28 mouse cellular contexts compared by ENCODE assay signal in the genomic region with DNA sequence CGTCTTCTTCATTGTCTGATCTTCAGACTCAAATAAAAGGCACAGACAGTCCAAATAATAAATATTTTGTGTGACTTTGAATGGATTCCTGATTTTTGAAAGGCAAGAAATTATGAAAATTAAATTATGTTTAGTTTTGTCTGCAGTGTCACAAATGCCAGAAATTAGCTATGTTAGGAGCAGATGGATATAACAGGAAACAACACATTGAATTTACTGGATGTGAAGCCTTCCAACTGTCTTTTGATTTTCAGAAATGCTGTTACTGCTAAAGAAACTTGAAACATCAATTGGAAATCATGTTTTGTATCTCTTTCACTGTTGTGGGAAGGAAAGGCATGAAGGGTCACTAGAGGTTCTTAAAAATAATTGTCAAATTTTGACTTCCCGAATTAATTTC.
"Had no signal": no experiment of that assay in that cellular context is flagged by ENCODE, and none has a peak within 500 bp of the region (broad histone marks: within the 10 kb centered on the region; RNA-seq: fewer than 3 reads in every experiment).

No protein-coding gene starts in this region.

- H3K4me3 ChIP-seq: heart, embryonic 10.5 days; heart, embryonic 12.5 days; hindbrain, embryonic 10.5 days; hindbrain, embryonic 12.5 days; intestine, embryonic 15.5 days; layer of hippocampus, adult 2 months; left cerebral cortex, adult 2 months; limb, embryonic 10.5 days; limb, embryonic 12.5 days; liver, embryonic 13.5 days; liver, embryonic 15.5 days had no signal

- H3K27ac ChIP-seq: heart, embryonic 10.5 days; hindbrain, embryonic 10.5 days; hindbrain, embryonic 12.5 days; hindbrain, embryonic 14.5 days; intestine, embryonic 15.5 days; layer of hippocampus, adult 2 months; left cerebral cortex, adult 2 months; limb, embryonic 10.5 days; limb, embryonic 12.5 days; liver, embryonic 13.5 days; liver, embryonic 15.5 days had no signal

- DNase-seq: gastrocnemius, postnatal 14 days; gastrocnemius, postnatal 36 days; heart, adult 18-20 months; heart, postnatal 10 days; heart, postnatal 4 days; kidney, adult 18-20 months; kidney, adult 8-10 months; kidney, postnatal 10 days; kidney, postnatal 25 days; kidney, postnatal 4 days; liver; liver, embryonic 13.5 days; liver, postnatal 0 days had no signal

- H3K9ac ChIP-seq: heart, embryonic 12.5 days; hindbrain, embryonic 12.5 days; hindbrain, embryonic 14.5 days; intestine, embryonic 15.5 days; limb, embryonic 12.5 days; liver, embryonic 13.5 days; liver, embryonic 15.5 days; liver, postnatal 0 days had no signal

- H3K4me2 ChIP-seq: heart, embryonic 12.5 days; hindbrain, embryonic 12.5 days; hindbrain, embryonic 14.5 days; intestine, embryonic 15.5 days; limb, embryonic 12.5 days; liver, embryonic 11.5 days; liver, embryonic 13.5 days; liver, embryonic 15.5 days had no signal

- H3K36me3 ChIP-seq: heart, embryonic 10.5 days; heart, embryonic 12.5 days; hindbrain, embryonic 10.5 days; hindbrain, embryonic 12.5 days; intestine, embryonic 15.5 days; limb, embryonic 10.5 days; limb, embryonic 12.5 days; liver, embryonic 13.5 days; liver, embryonic 15.5 days had no signal

- H3K9me3 ChIP-seq: heart, embryonic 10.5 days; heart, embryonic 12.5 days; hindbrain, embryonic 10.5 days; hindbrain, embryonic 12.5 days; intestine, embryonic 15.5 days; limb, embryonic 10.5 days; limb, embryonic 12.5 days; liver, embryonic 13.5 days; liver, embryonic 15.5 days had no signal

- H3K27me3 ChIP-seq: heart, embryonic 12.5 days; hindbrain, embryonic 12.5 days; intestine, embryonic 15.5 days; limb, embryonic 12.5 days; liver, embryonic 13.5 days; liver, embryonic 15.5 days had no signal

- ATAC-seq: hindbrain, embryonic 16.5 days; inflammation-experienced regulatory T-cells, adult 6 months; intestine, embryonic 15.5 days; intestine, postnatal 0 days; liver, postnatal 0 days had no signal

- H3K4me1 ChIP-seq: heart, embryonic 10.5 days; heart, embryonic 12.5 days; hindbrain, embryonic 10.5 days; hindbrain, embryonic 12.5 days; intestine, embryonic 15.5 days; limb, embryonic 10.5 days; limb, embryonic 12.5 days; liver, embryonic 13.5 days; liver, embryonic 15.5 days had no signal
